Comparison of ENCODE assay signal across 7 mouse cellular contexts in the genomic region with DNA sequence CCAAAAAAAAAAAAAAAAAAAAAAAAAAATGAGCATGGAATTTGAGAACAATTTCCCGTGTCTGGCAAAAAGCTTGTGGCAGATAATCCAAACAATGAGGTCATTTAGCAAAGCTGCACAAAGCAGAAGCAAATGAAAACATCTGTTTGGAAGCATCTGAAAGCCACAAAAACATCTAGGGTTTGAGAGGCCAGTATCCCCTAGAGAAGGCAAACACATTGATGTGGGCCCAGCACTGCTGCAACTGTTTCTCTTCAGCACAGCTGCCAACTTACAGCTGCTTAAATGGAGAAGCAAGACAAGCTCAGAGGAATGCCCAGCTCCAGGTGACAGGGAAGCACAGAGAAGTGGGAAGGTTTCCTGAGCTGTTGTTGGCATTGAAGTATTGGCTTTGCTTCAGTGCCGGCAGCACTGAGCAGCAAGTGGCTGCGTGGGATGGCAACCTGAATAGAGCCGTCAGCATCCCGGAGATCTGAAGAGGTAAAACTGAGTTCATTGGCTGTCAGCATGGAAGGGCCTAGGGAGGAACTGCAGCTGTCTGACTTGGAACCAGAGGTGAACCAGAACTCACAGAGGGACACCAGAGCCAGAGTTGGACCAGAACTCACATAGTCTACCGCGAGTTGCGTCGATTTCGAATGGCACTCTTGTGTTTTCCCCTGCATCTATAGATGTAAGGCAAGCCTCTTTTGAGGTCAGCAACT.
DNase-seq lines count a peak whose midpoint lies in the region.

No protein-coding gene starts in this region.

- peak; percentile 25 to 33 for DNase-seq in left cerebral cortex, adult 18-20 months (ENCODE audit: low spot score in 2 of 2)
- no peak for DNase-seq in left cerebral cortex, postnatal 4 days
- peak; percentile 5 for DNase-seq in embryo, embryonic 9.5 days (ENCODE audit: extremely low spot score)
- peak; percentile 29 for DNase-seq in gastrocnemius, postnatal 14 days
- DNase-seq in right cerebral cortex, adult 2 months (ENCODE audit: low spot score in 2 of 2), result peak; percentile 44 to 47
- DNase-seq in urinary bladder, postnatal 36 days (ENCODE audit: low spot score in 2 of 2), result no peak
- no peak for DNase-seq in yolk sac, embryonic 10.5 days (ENCODE audit: low spot score)

- intact Hi-C loops in left cerebral cortex, postnatal 4 days (cut with DNase I), result no loop called here
- intact Hi-C loops in gastrocnemius, postnatal 14 days (cut with DNase I; ENCODE audit: low total_unique reads), result no loop called here

Comparison
In these comparisons a context has a peak if more than half of its experiments do, and no peak if none do; other contexts are left out.
1. DNase-seq: peak in left cerebral cortex, adult 18-20 months (2 of 2), embryo, embryonic 9.5 days (single experiment), gastrocnemius, postnatal 14 days (single experiment) and right cerebral cortex, adult 2 months (2 of 2); none in left cerebral cortex, postnatal 4 days (single experiment), urinary bladder, postnatal 36 days (0 of 2) and yolk sac, embryonic 10.5 days (single experiment).